Mouse (Mus musculus) MEL (cell line): ENCODE data around the gene Wdr93. TPM values are rescaled to one million over a fixed set of nuclear protein-coding genes. Genes with fewer than 3 reads are reported as not detected.
A peak's percentile ranks its signal among the peaks of the same experiment; 100 is the strongest.

ENCODE experiments used
- DNase-seq: peaks from one replicate; pipeline ENCODE4 v3.0.0; 2011; ENCODE audit warnings: low read depth, low spot score
- H3K27ac ChIP-seq: 2 replicates; pipeline ENCODE4 v1.5.1; 2012; ENCODE audit warnings: low read depth, mild to moderate bottlenecking, control low read depth, low read length, moderate library complexity; ENCODE audit not compliant: control insufficient read depth
- H3K27me3 ChIP-seq, 2 experiments: fragments of 150-350 bp in 1 of 2; sonication (generic) in 1 of 2; 2 replicates each; pipeline ENCODE4 v1.6.1; 2012; ENCODE audit warnings: low read length in 2 of 2, mild to moderate bottlenecking in 2 of 2, improper control_type of control experiment in 1 of 2, moderate library complexity in 1 of 2; ENCODE audit not compliant: insufficient read depth in 2 of 2, control insufficient read depth in 1 of 2
- H3K36me3 ChIP-seq, 2 experiments: 2 replicates each; pipeline ENCODE4 v1.6.1; 2012 to 2014; ENCODE audit warnings: low read length in 2 of 2, improper control_type of control experiment in 1 of 2, inconsistent platforms in 1 of 2, mild to moderate bottlenecking in 1 of 2; ENCODE audit not compliant: insufficient read depth in 2 of 2, control insufficient read depth in 1 of 2
- H3K4me1 ChIP-seq, 2 experiments: fragments of 150-350 bp in 1 of 2; sonication (generic) in 1 of 2; 2 replicates each; pipeline ENCODE4 v1.6.1; 2012; ENCODE audit warnings: low read length in 2 of 2, improper control_type of control experiment in 1 of 2, mild to moderate bottlenecking in 1 of 2; ENCODE audit not compliant: insufficient read depth in 2 of 2, control insufficient read depth in 1 of 2
- H3K4me3 ChIP-seq, 2 experiments: fragments of 150-350 bp in 1 of 2; sonication (generic) in 1 of 2; 2 replicates each; pipeline ENCODE4 v1.5.1; 2012; ENCODE audit warnings: low read depth in 2 of 2, low read length in 2 of 2, mild to moderate bottlenecking in 2 of 2, moderate library complexity in 2 of 2, control low read depth in 1 of 2, improper control_type of control experiment in 1 of 2; ENCODE audit not compliant: control insufficient read depth in 1 of 2, insufficient read depth in 1 of 2
- H3K79me2 ChIP-seq: 2 replicates; pipeline ENCODE4 v1.6.1; 2012; ENCODE audit warnings: mild to moderate bottlenecking, low read length, moderate library complexity; ENCODE audit not compliant: control insufficient read depth, poor library complexity, insufficient read depth
- H3K9ac ChIP-seq: 2 replicates; pipeline ENCODE4 v1.6.1; 2012; ENCODE audit warnings: low read depth, mild to moderate bottlenecking, control low read depth, low read length, moderate library complexity; ENCODE audit not compliant: control insufficient read depth, poor library complexity, severe bottlenecking
- H3K9me3 ChIP-seq: fragments of 150-350 bp; sonication (generic); replicated peaks from 2 replicates; pipeline ENCODE4 v1.6.1; 2012; ENCODE audit warnings: mild to moderate bottlenecking, low read length, improper control_type of control experiment, moderate library complexity; ENCODE audit not compliant: insufficient read depth
- BHLHE40 ChIP-seq: IDR thresholded peaks from 2 replicates; pipeline ENCODE4 v1.6.1; 2012; ENCODE audit warnings: low read depth, mild to moderate bottlenecking, inconsistent platforms, low read length, improper control_type of control experiment, borderline replicate concordance
- CHD1 ChIP-seq: IDR thresholded peaks from 2 replicates; pipeline ENCODE4 v1.6.1; 2012; ENCODE audit warnings: low read depth, mild to moderate bottlenecking, inconsistent platforms, low read length, improper control_type of control experiment
- CTCF ChIP-seq, 3 experiments: IDR thresholded peaks in 2 of 3; conservative IDR thresholded peaks in 1 of 3; 2 replicates each; pipeline ENCODE4 v1.5.1; 2011 to 2012; ENCODE audit warnings: low read length in 3 of 3, low read depth in 2 of 3, mild to moderate bottlenecking in 2 of 3, improper control_type of control experiment in 1 of 3, inconsistent platforms in 1 of 3, mixed read lengths in 1 of 3, moderate library complexity in 1 of 3; ENCODE audit not compliant: control insufficient read depth in 1 of 3, insufficient read depth in 1 of 3, poor library complexity in 1 of 3, severe bottlenecking in 1 of 3
- E2F4 ChIP-seq: IDR thresholded peaks from 2 replicates; pipeline ENCODE4 v1.6.1; 2011; ENCODE audit warnings: low read depth, low read length, improper control_type of control experiment, borderline replicate concordance
- ELF1 ChIP-seq: IDR thresholded peaks from 2 replicates; pipeline ENCODE4 v1.6.1; 2014; ENCODE audit warnings: low read depth, mild to moderate bottlenecking, inconsistent platforms, low read length, improper control_type of control experiment, moderate library complexity
- ETS1 ChIP-seq: IDR thresholded peaks from 2 replicates; pipeline ENCODE4 v1.6.1; 2012; ENCODE audit warnings: low read depth, mild to moderate bottlenecking, inconsistent platforms, low read length, improper control_type of control experiment, moderate library complexity
- GABPA ChIP-seq: IDR thresholded peaks from 2 replicates; pipeline ENCODE4 v1.6.1; 2012; ENCODE audit warnings: low read depth, mild to moderate bottlenecking, inconsistent platforms, low read length, improper control_type of control experiment, moderate library complexity
- GATA1 ChIP-seq: IDR thresholded peaks from 2 replicates; pipeline ENCODE4 v1.6.1; 2011; ENCODE audit warnings: low read depth, low read length, improper control_type of control experiment
- HCFC1 ChIP-seq: IDR thresholded peaks from 2 replicates; pipeline ENCODE4 v1.6.1; 2012; ENCODE audit warnings: low read depth, mild to moderate bottlenecking, inconsistent platforms, low read length, improper control_type of control experiment, moderate library complexity
- JUND ChIP-seq: IDR thresholded peaks from 2 replicates; pipeline ENCODE4 v1.6.1; 2011; ENCODE audit warnings: low read depth, mild to moderate bottlenecking, improper control_type of control experiment, low read length
- KAT2A ChIP-seq: conservative IDR thresholded peaks from 2 replicates; pipeline ENCODE4 v1.6.1; 2012; ENCODE audit warnings: low read depth, low read length, improper control_type of control experiment, inconsistent platforms
- MAFK ChIP-seq: IDR thresholded peaks from 2 replicates; pipeline ENCODE4 v1.6.1; 2011; ENCODE audit warnings: low read depth, mild to moderate bottlenecking, low read length, improper control_type of control experiment, borderline replicate concordance
- MAX ChIP-seq: IDR thresholded peaks from 2 replicates; pipeline ENCODE4 v1.6.1; 2011; ENCODE audit warnings: low read length, improper control_type of control experiment
- MAZ ChIP-seq: IDR thresholded peaks from 2 replicates; pipeline ENCODE4 v1.6.1; 2012; ENCODE audit warnings: low read depth, mild to moderate bottlenecking, inconsistent platforms, low read length, improper control_type of control experiment
- MEF2A ChIP-seq: IDR thresholded peaks from 2 replicates; pipeline ENCODE4 v1.6.1; 2014; ENCODE audit warnings: low read depth, mild to moderate bottlenecking, inconsistent platforms, low read length, improper control_type of control experiment; ENCODE audit not compliant: poor library complexity, insufficient replicate concordance, severe bottlenecking; ENCODE audit errors: extremely low read depth
- MYC ChIP-seq: IDR thresholded peaks from 2 replicates; pipeline ENCODE4 v1.6.1; 2011; ENCODE audit warnings: low read depth, mild to moderate bottlenecking, low read length, improper control_type of control experiment, moderate library complexity
- NELFE ChIP-seq: IDR thresholded peaks from 2 replicates; pipeline ENCODE4 v1.6.1; 2011; ENCODE audit warnings: low read depth, low read length, improper control_type of control experiment
- POLR2AphosphoS5 ChIP-seq: IDR thresholded peaks from 2 replicates; pipeline ENCODE4 v1.6.1; 2012; ENCODE audit warnings: low read depth, borderline replicate concordance, mild to moderate bottlenecking, inconsistent platforms, low read length, moderate library complexity, mixed read lengths
- RCOR1 ChIP-seq: IDR thresholded peaks from 2 replicates; pipeline ENCODE4 v1.6.1; 2012; ENCODE audit warnings: low read depth, mild to moderate bottlenecking, inconsistent platforms, low read length, improper control_type of control experiment
- TAL1 ChIP-seq: IDR thresholded peaks from 2 replicates; pipeline ENCODE4 v1.6.1; 2012; ENCODE audit warnings: mild to moderate bottlenecking, inconsistent platforms, low read length, moderate library complexity, mixed read lengths
- TBP ChIP-seq: IDR thresholded peaks from 2 replicates; pipeline ENCODE4 v1.8.0; 2011; ENCODE audit warnings: low read depth, low read length, improper control_type of control experiment
- TCF12 ChIP-seq: IDR thresholded peaks from 2 replicates; pipeline ENCODE4 v1.6.1; 2014; ENCODE audit warnings: low read depth, mild to moderate bottlenecking, inconsistent platforms, low read length, improper control_type of control experiment, moderate library complexity
- USF1 ChIP-seq: IDR thresholded peaks from 2 replicates; pipeline ENCODE4 v1.6.1; 2014; ENCODE audit warnings: low read depth, mild to moderate bottlenecking, inconsistent platforms, low read length, improper control_type of control experiment, moderate library complexity
- USF2 ChIP-seq, 2 experiments: IDR thresholded peaks; 2 replicates each; pipeline ENCODE4 v1.6.1; 2011 to 2012; ENCODE audit warnings: improper control_type of control experiment in 2 of 2, low read length in 2 of 2, borderline replicate concordance in 1 of 2, inconsistent platforms in 1 of 2, low read depth in 1 of 2, mild to moderate bottlenecking in 1 of 2; ENCODE audit not compliant: insufficient read depth in 1 of 2
- ZNF384 ChIP-seq: IDR thresholded peaks from 2 replicates; pipeline ENCODE4 v1.6.1; 2012; ENCODE audit warnings: low read depth, mild to moderate bottlenecking, inconsistent platforms, low read length, improper control_type of control experiment
- polyA plus RNA-seq, 2 experiments: library from polyadenylated mRNA; stranded (reverse) in 1 of 2; unstranded in 1 of 2; fragments of >175 nt in 1 of 2; fragments of >200 nt in 1 of 2; gene quantifications; 2 replicates each; pipeline versions ENCODE4 v1.2.1 to v1.2.4; 2012; ENCODE audit warnings: low replicate concordance in 2 of 2, low read depth in 1 of 2; ENCODE audit not compliant: insufficient read length in 2 of 2, insufficient read depth in 1 of 2, missing spikeins in 1 of 2
- total RNA-seq: library from RNA; depleted of rRNA; stranded (reverse); fragments of 300-350 nt; gene quantifications from 2 replicates; pipeline ENCODE4 v1.2.3, GENCODE M21; 2012

Gene Wdr93
- total and polyA plus RNA-seq, 3 experiments = 0.23 to 0.40 TPM; not detected in 1

- no peak overlapping the region for H3K4me3 ChIP-seq
- no peaks in the 10 kb centered on the region for H3K9me3 ChIP-seq
- no peaks in the 10 kb centered on the region for H3K79me2 ChIP-seq
- H3K9ac ChIP-seq = no peak overlapping the region
- no peak for TF ChIP-seq CTCF (IDR thresholded peaks at IDR 0.05 in 2 of 3, conservative IDR thresholded peaks at IDR 0.05 in 1 of 3; ENCODE audit: control insufficient read depth in 1 of 3, insufficient read depth in 1 of 3, low read depth in 2 of 3, low read length in 3 of 3, poor library complexity in 1 of 3, severe bottlenecking in 1 of 3)
- no peak overlapping the region for H3K27ac ChIP-seq
- H3K4me1 ChIP-seq = peaks cover 9 to 11% of the 10 kb centered on the region in 2 experiments
- H3K27me3 ChIP-seq = no peaks in the 10 kb centered on the region
- H3K36me3 ChIP-seq = peaks cover 0 to 2% of the 10 kb centered on the region in 2 experiments; a peak in 1 of 4 replicates
- no peak for DNase-seq
These were observed 70.4 kb downstream of the Wdr93 start for GRCm38 (mm10) chr7:79813409-79813808.

- Histone ChIP-seq H3K9me3 (no peaks in the 10 kb centered on the region), H3K9ac (peak overlapping the region; percentile 39), H3K27ac (no peak overlapping the region), H3K79me2 (no peaks in the 10 kb centered on the region), H3K4me1 (peaks cover 15 to 22% of the 10 kb centered on the region in 2 experiments), H3K27me3 (no peaks in the 10 kb centered on the region), H3K36me3 (peaks cover 0 to 13% of the 10 kb centered on the region in 2 experiments; a peak in 2 of 4 replicates), H3K4me3 (peak overlapping the region; percentile 19 to 31; a peak in 2 of 4 replicates)
- DNase-seq = peak; percentile 21
- TF ChIP-seq GATA1 = no peak
- no peak for TF ChIP-seq CTCF (IDR thresholded peaks at IDR 0.05 in 2 of 3, conservative IDR thresholded peaks at IDR 0.05 in 1 of 3; ENCODE audit: control insufficient read depth in 1 of 3, insufficient read depth in 1 of 3, low read depth in 2 of 3, low read length in 3 of 3, poor library complexity in 1 of 3, severe bottlenecking in 1 of 3)
- TF ChIP-seq MEF2A = no peak
- TF ChIP-seq BHLHE40 = no peak
These were observed 75.4 kb downstream of the Wdr93 start for GRCm38 (mm10) chr7:79818321-79818720.

GRCm38 (mm10) chr7:79819515-79819914, 76.6 kb downstream of the Wdr93 start:
- H3K36me3 ChIP-seq = peaks cover 0 to 11% of the 10 kb centered on the region in 2 experiments; a peak in 2 of 4 replicates
- TF ChIP-seq NELFE (no peak), ETS1 (peak; percentile 33; the same call in 1 of the 2 replicates), TCF12 (no peak), MEF2A (no peak), CHD1 (no peak), MAFK (no peak), MAX (no peak), KAT2A (no peak), RCOR1 (peak; percentile 36; the same call in 1 of the 2 replicates), POLR2AphosphoS5 (no peak), GABPA (no peak), USF1 (no peak), JUND (no peak), USF2 (IDR thresholded peaks at IDR 0.05; ENCODE audit: borderline replicate concordance in 1 of 2, insufficient read depth in 1 of 2, low read depth in 1 of 2, low read length in 2 of 2) (no peak), ZNF384 (peak; percentile 68), TAL1 (no peak), TBP (no peak), HCFC1 (0 out of 2 replicates have a peak, but pooled peaks have one; percentile 31), MAZ (peak; percentile 64; the same call in 1 of the 2 replicates), ELF1 (0 out of 2 replicates have a peak, but pooled peaks have one; percentile 15), MYC (no peak), E2F4 (no peak)

More at GRCm38 (mm10) chr7:79819515-79819914, 76.6 kb downstream of the Wdr93 start:
- Histone ChIP-seq H3K4me1 (peaks cover 12 to 15% of the 10 kb centered on the region in 2 experiments), H3K27me3 (no peaks in the 10 kb centered on the region), H3K9ac (peak overlapping the region; percentile 17; the same call in 1 of the 2 replicates), H3K79me2 (no peaks in the 10 kb centered on the region), H3K9me3 (no peaks in the 10 kb centered on the region), H3K4me3 (no peak overlapping the region), H3K27ac (peak overlapping the region; percentile 36; the same call in 1 of the 2 replicates)
- peak; percentile 61 for DNase-seq
